Mouse (Mus musculus) embryonic fibroblast, embryonic 13.5 days (primary cell): ENCODE data around the gene Unc13d.

Experiments used
- CTCF ChIP-seq: IDR thresholded peaks from 2 replicates; pipeline ENCODE4 v1.5.1; 2011; ENCODE audit warnings: mild to moderate bottlenecking, control low read depth, low read length, moderate library complexity, borderline replicate concordance; ENCODE audit not compliant: insufficient read depth
- POLR2A ChIP-seq: IDR thresholded peaks from 2 replicates; pipeline ENCODE4 v1.6.1; 2011; ENCODE audit warnings: low read depth, mild to moderate bottlenecking, control low read depth, low read length, moderate library complexity

DNA sequence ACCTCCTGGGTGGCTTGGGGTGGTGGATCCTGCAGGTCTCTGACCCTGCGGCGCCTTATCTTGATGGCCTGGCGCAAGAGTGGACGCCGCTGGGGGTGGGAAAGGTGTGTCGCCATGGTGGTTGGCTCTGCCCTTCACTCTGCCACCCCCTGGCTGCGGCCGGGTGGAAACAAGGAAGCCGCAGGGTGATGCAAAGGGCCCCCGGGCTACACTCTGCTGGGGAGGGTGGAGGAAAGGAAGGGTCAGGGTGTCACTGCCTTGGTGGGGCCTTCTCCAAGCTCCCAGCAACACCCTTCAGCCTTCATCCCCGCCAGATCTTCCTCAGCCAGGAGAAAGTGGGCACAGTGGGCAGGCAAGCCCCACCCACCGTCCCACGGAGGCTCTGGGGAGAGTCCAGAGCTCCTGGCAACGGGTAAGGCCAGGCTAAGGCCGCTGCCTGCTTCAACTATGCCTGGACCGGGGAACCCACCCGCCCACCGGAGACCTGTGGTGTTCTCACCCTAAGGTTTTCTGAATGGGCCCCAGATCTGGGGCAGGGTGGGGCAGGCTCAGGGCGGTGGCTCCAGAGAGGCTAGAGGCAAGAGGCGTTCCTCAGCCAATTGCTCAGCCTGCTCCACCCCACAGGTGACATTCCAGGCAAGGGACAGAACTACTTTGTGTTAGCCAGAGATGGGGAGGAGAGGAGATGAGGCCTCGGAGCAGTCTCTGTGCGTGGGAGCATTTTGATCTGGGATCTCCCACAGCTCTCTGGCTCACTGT, at the start of gene Unc13d:
- no peak for TF ChIP-seq CTCF
- TF ChIP-seq POLR2A: no peak
